Mouse (Mus musculus): Measurements from ENCODE around the gene Bmp8a. TPM values are rescaled to one million over a fixed set of nuclear protein-coding genes. Genes with fewer than 3 reads are reported as not detected.
"Not testable (repeated sequence)": the region's sequence is repeated elsewhere in the genome, so short reads cannot be mapped to it uniquely, and the experiment has no call there.

Bmp8a gene
- polyA plus RNA-seq, 1 experiment from 2014 or later: 0.46 TPM

DNA sequence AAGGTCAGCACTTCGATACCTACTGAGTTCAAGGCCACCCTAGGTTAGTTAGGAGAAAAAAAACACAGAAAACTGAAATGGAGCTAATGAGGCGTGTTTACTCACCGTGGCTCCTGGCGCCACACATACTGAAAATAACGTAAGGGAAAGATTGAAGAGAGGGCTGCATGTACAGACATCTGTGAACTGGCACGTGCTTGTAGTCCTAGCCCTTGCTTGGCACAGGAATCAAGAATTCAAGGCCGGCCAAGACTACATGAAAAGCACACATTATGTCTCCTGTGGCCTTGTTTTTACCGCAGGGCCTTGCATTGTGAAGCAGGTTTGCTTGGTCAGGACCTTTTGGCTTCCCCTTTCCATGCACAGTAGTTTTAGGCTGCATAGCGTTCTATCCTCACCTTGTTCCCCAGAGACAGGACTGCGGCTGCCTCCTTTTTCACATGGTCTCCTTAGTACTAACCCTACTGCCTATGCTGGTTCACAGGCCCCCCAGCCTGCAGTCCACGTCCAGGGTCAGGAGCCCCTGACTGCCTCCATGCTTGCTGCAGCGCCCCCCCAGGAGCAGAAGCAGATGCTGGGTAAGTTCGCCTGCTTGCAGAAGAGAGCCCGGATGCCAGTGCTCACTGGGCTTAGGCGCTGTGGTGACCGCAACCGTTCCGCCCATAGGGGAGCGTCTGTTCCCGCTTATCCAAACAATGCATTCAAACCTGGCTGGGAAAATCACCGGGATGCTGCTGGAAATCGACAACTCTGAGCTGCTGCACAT is 45.7 kb downstream of the Bmp8a start:
- no peaks in the 10 kb centered on the region for H3K27me3 ChIP-seq
- WGBS: 93% methylated on average over 22 of the region's 22 CpGs
- no peak overlapping the region for H3K4me2 ChIP-seq
- H3K4me3 ChIP-seq: no peak overlapping the region
- no peak overlapping the region for H3K27ac ChIP-seq
- no peak overlapping the region for H3K9ac ChIP-seq
- no peaks in the 10 kb centered on the region for H3K9me3 ChIP-seq
- H3K4me1 ChIP-seq: no peaks in the 10 kb centered on the region
- peaks cover 86% of the 10 kb centered on the region for H3K36me3 ChIP-seq
- no peak for ATAC-seq (ENCODE audit: borderline replicate concordance, extremely low read depth, low FRiP score, low TSS enrichment)

- H3K9me3 ChIP-seq: no peaks in the 10 kb centered on the region
- H3K4me2 ChIP-seq: no peak overlapping the region
- H3K9ac ChIP-seq: no peak overlapping the region
- 80% methylated on average over 5 of the region's 5 CpGs for WGBS
- peaks cover 89% of the 10 kb centered on the region for H3K36me3 ChIP-seq
- no peak overlapping the region for H3K27ac ChIP-seq
- no peak for ATAC-seq (ENCODE audit: borderline replicate concordance, extremely low read depth, low FRiP score, low TSS enrichment)
- no peaks in the 10 kb centered on the region for H3K27me3 ChIP-seq
- H3K4me3 ChIP-seq: no peak overlapping the region
- H3K4me1 ChIP-seq: no peaks in the 10 kb centered on the region
These were observed 46.9 kb downstream of the Bmp8a start for GRCm38 (mm10) chr4:123296148-123296534.

- no peaks in the 10 kb centered on the region for H3K4me1 ChIP-seq
- no peak overlapping the region for H3K9ac ChIP-seq
- H3K9me3 ChIP-seq: no peaks in the 10 kb centered on the region
- ATAC-seq (ENCODE audit: borderline replicate concordance, extremely low read depth, low FRiP score, low TSS enrichment): no peak
- no peak overlapping the region for H3K4me2 ChIP-seq
- WGBS: 87% methylated on average over 21 of the region's 21 CpGs
- H3K27ac ChIP-seq: no peak overlapping the region
- no peak overlapping the region for H3K4me3 ChIP-seq
- H3K36me3 ChIP-seq: peaks cover 92% of the 10 kb centered on the region
- no peaks in the 10 kb centered on the region for H3K27me3 ChIP-seq
These were observed 47.4 kb downstream of the Bmp8a start for GRCm38 (mm10) chr4:123295516-123296147.

GRCm38 (mm10) chr4:123295026-123295425 is 48.0 kb downstream of the Bmp8a start:
- not testable (repeated sequence) for H3K9me3 ChIP-seq; H3K27ac ChIP-seq; H3K27me3 ChIP-seq; H3K4me3 ChIP-seq; ATAC-seq (ENCODE audit: borderline replicate concordance, extremely low read depth, low FRiP score, low TSS enrichment); H3K9ac ChIP-seq; H3K4me1 ChIP-seq; H3K4me2 ChIP-seq
- 88% methylated on average over 15 of the region's 15 CpGs for WGBS
- H3K36me3 ChIP-seq: peaks cover 92% of the 10 kb centered on the region

- Histone ChIP-seq H3K27me3 (no peaks in the 10 kb centered on the region), H3K36me3 (peaks cover 92% of the 10 kb centered on the region), H3K9me3 (no peaks in the 10 kb centered on the region), H3K4me2 (no peak overlapping the region), H3K4me1 (no peaks in the 10 kb centered on the region), H3K4me3 (no peak overlapping the region), H3K27ac (no peak overlapping the region), H3K9ac (no peak overlapping the region)
- 77% methylated on average over 7 of the region's 7 CpGs for WGBS
- no peak for ATAC-seq (ENCODE audit: borderline replicate concordance, extremely low read depth, low FRiP score, low TSS enrichment)
These were observed 49.2 kb downstream of the Bmp8a start for GRCm38 (mm10) chr4:123293661-123294443.

- 87% methylated on average over 7 of the region's 7 CpGs for WGBS
- Histone ChIP-seq H3K4me2 (no peak overlapping the region), H3K27ac (no peak overlapping the region), H3K27me3 (no peaks in the 10 kb centered on the region), H3K4me1 (no peaks in the 10 kb centered on the region), H3K4me3 (no peak overlapping the region), H3K36me3 (peaks cover 94% of the 10 kb centered on the region), H3K9ac (no peak overlapping the region), H3K9me3 (no peaks in the 10 kb centered on the region)
- ATAC-seq (ENCODE audit: borderline replicate concordance, extremely low read depth, low FRiP score, low TSS enrichment): no peak
These were observed 50.1 kb downstream of the Bmp8a start for GRCm38 (mm10) chr4:123292989-123293388.

DNA sequence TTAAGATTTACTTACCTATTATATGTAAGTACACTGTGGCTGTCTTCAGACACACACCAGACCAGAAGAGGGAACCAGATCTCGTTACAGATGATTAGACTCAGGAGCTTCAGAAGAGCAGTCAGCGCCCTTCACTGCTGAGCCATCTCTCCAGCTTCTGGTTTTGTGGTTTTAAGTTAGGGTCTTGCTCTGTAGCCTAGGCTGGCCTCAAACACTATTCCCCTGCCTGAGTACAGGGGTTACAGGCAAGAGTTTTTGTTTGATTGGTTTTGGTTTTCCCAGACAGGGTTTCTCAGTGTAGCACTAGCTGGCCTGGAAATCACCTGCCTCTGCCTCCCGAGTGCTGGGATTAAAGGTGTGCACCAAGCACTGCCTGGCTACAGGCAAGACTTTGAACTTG is 50.7 kb downstream of the Bmp8a start:
- no peak overlapping the region for H3K4me2 ChIP-seq
- no peak for ATAC-seq (ENCODE audit: borderline replicate concordance, extremely low read depth, low FRiP score, low TSS enrichment)
- peaks cover 95% of the 10 kb centered on the region for H3K36me3 ChIP-seq
- H3K27me3 ChIP-seq: no peaks in the 10 kb centered on the region
- H3K9me3 ChIP-seq: no peaks in the 10 kb centered on the region
- 87% methylated on average over 3 of the region's 3 CpGs for WGBS
- no peak overlapping the region for H3K4me3 ChIP-seq
- no peak overlapping the region for H3K9ac ChIP-seq
- H3K27ac ChIP-seq: no peak overlapping the region
- H3K4me1 ChIP-seq: no peaks in the 10 kb centered on the region

DNA sequence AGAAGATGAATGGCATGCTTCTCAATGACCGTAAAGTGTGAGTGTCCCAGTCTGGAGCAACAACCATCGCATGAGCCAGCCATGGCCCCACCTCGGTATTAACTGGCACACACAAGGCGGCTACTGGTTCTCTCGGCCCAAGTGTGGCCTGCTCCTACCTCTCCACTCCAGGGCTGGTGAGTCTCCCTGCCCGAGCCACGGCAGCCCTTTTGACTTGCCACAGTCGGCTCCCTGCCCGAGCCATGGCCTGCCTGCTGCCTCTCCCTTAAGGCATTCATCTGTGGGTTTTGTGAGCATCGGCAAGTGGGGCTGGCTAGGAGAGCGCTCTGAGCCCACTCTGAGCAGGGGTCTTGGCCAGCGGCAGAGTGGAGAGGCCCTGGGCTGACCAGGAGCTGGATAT is 54.0 kb downstream of the Bmp8a start:
- Histone ChIP-seq H3K4me1 (peaks cover 21% of the 10 kb centered on the region), H3K27me3 (no peaks in the 10 kb centered on the region), H3K4me3 (no peak overlapping the region), H3K36me3 (peaks cover 72% of the 10 kb centered on the region), H3K4me2 (no peak overlapping the region), H3K9ac (no peak overlapping the region), H3K9me3 (no peaks in the 10 kb centered on the region), H3K27ac (no peak overlapping the region)
- WGBS: 89% methylated on average over 12 of the region's 12 CpGs
- no peak for ATAC-seq (ENCODE audit: borderline replicate concordance, extremely low read depth, low FRiP score, low TSS enrichment)

DNA sequence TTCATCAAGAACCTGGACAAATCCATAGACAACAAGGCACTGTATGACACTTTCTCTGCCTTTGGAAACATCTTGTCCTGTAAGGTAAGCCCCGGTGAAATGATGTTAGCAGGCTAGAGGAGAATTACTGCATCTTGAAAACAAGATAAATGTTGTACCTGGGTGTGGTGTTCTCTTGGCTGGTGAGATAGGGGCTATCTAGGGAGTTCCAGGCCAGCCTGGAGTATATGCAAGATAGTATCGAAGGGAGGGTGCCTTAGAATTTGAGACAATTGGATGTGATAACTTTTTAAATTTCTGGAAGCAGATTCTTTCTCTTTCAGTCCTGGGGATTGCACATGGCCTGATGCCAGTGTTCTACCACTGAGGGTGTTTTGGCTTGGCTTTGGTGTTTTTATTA is 56.3 kb downstream of the Bmp8a start:
- 87% methylated on average over 2 of the region's 2 CpGs for WGBS
- Histone ChIP-seq H3K36me3 (peaks cover 50% of the 10 kb centered on the region), H3K9me3 (no peaks in the 10 kb centered on the region), H3K27ac (no peak overlapping the region), H3K4me3 (no peak overlapping the region), H3K27me3 (no peaks in the 10 kb centered on the region), H3K4me1 (peaks cover 24% of the 10 kb centered on the region), H3K4me2 (no peak overlapping the region), H3K9ac (no peak overlapping the region)
- no peak for ATAC-seq (ENCODE audit: borderline replicate concordance, extremely low read depth, low FRiP score, low TSS enrichment)

DNA sequence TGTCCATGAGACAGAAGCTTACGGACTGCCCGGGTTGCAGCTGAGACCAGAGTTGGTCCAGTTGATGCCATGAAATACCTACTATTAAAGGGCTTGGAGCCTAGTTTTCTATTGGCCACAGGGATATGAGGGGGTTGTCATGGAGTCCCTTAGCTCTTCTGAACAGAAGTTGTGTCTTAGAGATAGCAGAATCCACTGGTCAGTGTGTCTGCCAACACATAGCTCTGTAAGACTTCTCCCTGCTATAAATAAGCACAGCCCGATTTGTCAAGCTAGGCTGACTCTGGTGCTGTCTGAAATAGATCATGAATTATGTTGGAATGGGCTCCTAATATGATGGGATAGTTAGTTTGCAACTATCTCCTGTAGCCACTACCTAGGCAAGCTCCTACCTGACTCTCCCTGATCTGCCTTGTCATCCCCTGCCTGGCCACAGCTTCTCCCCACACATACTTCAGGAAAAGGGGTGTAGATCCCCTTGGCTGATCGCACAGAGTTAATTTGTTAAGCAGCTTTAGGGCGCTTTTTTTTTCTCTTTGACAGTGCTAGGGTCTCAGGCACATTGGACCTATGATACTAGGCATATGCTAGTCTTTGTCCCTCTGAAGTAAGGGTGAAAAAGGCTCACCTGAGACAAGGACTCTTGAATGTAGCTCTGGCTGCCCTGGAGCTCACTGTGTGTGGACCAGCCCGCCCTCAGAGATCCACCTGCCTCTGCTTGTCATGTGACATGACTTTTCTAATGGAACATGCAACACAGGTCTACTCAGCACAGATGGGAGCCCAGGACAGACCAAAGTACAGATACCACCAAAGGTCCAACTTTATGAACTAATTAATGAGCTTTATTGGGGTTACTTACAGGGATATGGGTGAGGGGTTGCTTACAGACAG is 58.1 kb downstream of the Bmp8a start:
- peak overlapping the region; percentile 54 for H3K4me3 ChIP-seq
- H3K4me1 ChIP-seq: peaks cover 24% of the 10 kb centered on the region
- H3K27ac ChIP-seq: no peak overlapping the region
- WGBS: 61% methylated on average over 6 of the region's 6 CpGs
- H3K36me3 ChIP-seq: peaks cover 34% of the 10 kb centered on the region
- peak overlapping the region; percentile 56 for H3K9ac ChIP-seq
- no peak for ATAC-seq (ENCODE audit: borderline replicate concordance, extremely low read depth, low FRiP score, low TSS enrichment)
- H3K27me3 ChIP-seq: no peaks in the 10 kb centered on the region
- H3K4me2 ChIP-seq: peak overlapping the region; percentile 85
- no peaks in the 10 kb centered on the region for H3K9me3 ChIP-seq

- peaks cover 24% of the 10 kb centered on the region for H3K4me1 ChIP-seq
- not testable (repeated sequence) for ATAC-seq (ENCODE audit: borderline replicate concordance, extremely low read depth, low FRiP score, low TSS enrichment); H3K27me3 ChIP-seq; H3K9me3 ChIP-seq
- H3K36me3 ChIP-seq: peaks cover 21% of the 10 kb centered on the region
- H3K27ac ChIP-seq: peak overlapping the region; percentile 24; the same call in 1 of the 2 replicates
- peak overlapping the region; percentile 56 for H3K9ac ChIP-seq
- peak overlapping the region; percentile 85 for H3K4me2 ChIP-seq
- under 1% methylated on average over 14 of the region's 15 CpGs for WGBS
- H3K4me3 ChIP-seq: peak overlapping the region; percentile 54
These were observed 59.4 kb downstream of the Bmp8a start for GRCm38 (mm10) chr4:123283675-123284064.
